Mouse (Mus musculus): ENCODE results near the gene Sv2c.

GRCm38 (mm10) chr13:95965162-95965561 lies 167.2 kb downstream of the Sv2c start:
- TF ChIP-seq CTCF (conservative IDR thresholded peaks at IDR 0.05; ENCODE audit: insufficient read depth, insufficient read length, low read depth, low read length): no peak
- no peak for TF ChIP-seq POLR2A (IDR thresholded peaks at IDR 0.05; ENCODE audit: low read depth, low read length)

Measured in kidney, adult 2 months (tissue).